Mouse (Mus musculus) intestine, embryonic 16.5 days (tissue): ENCODE results near the gene Sox6. TPM values are rescaled to one million over a fixed set of nuclear protein-coding genes. Genes with fewer than 3 reads are reported as not detected.

Source experiments
- ATAC-seq: fragments of 200-750 bp; cut with Nextera tagmentation; 2 replicates; pipeline ENCODE4 v1.8.0; 2017; ENCODE audit warnings: moderate TSS enrichment, moderate library complexity
- H3K27ac ChIP-seq: fragments of 300-500 bp; sonication (generic); 2 replicates; pipeline ENCODE4 v1.5.1; 2014; ENCODE audit warnings: mild to moderate bottlenecking, low read length
- H3K27me3 ChIP-seq: fragments of 300-500 bp; sonication (generic); replicated peaks from 2 replicates; pipeline ENCODE4 v1.6.1; 2014; ENCODE audit warnings: low read length, control low read depth, mixed read lengths; ENCODE audit not compliant: control insufficient read depth, insufficient read depth
- H3K36me3 ChIP-seq: fragments of 300-500 bp; sonication (generic); 2 replicates; pipeline ENCODE4 v1.6.1; 2014; ENCODE audit warnings: low read length, control low read depth; ENCODE audit not compliant: control insufficient read depth, insufficient read depth
- H3K4me1 ChIP-seq: fragments of 300-500 bp; sonication (generic); 2 replicates; pipeline ENCODE4 v1.6.1; 2014; ENCODE audit warnings: low read length, control low read depth, mixed read lengths; ENCODE audit not compliant: control insufficient read depth, insufficient read depth
- H3K4me2 ChIP-seq: fragments of 300-500 bp; sonication (generic); 2 replicates; pipeline ENCODE4 v1.6.1; 2014; ENCODE audit warnings: low read depth, low read length, control low read depth
- H3K4me3 ChIP-seq: fragments of 300-500 bp; sonication (generic); 2 replicates; pipeline ENCODE4 v1.5.1; 2014; ENCODE audit warnings: mild to moderate bottlenecking, low read length
- H3K9ac ChIP-seq: fragments of 300-500 bp; sonication (generic); 2 replicates; pipeline ENCODE4 v1.6.1; 2014; ENCODE audit warnings: low read depth, low read length
- H3K9me3 ChIP-seq: fragments of 300-500 bp; sonication (generic); 2 replicates; pipeline ENCODE4 v1.6.1; 2016; ENCODE audit warnings: low read length, control low read depth; ENCODE audit not compliant: control insufficient read depth
- WGBS: fragments of 180-500 bp; shearing (Covaris S2); extraction: QIAGEN DNeasy Blood & Tissue Kit; methylation state at CpG from one replicate; pipeline ENCODE4 v1.1.7; 2014; 5-methylcytosine and 5-hydroxymethylcytosine counted together
- polyA plus RNA-seq: library from polyadenylated mRNA; unstranded; fragments of >200 nt; fragmentation: Nextera tagmentation; extraction: Ambion mirVana; gene quantifications from 2 replicates; pipeline ENCODE4 v1.2.1, GENCODE M21; 2015

Sox6 gene
- polyA plus RNA-seq, 1 experiment from 2014 or later: 25.3 TPM

DNA sequence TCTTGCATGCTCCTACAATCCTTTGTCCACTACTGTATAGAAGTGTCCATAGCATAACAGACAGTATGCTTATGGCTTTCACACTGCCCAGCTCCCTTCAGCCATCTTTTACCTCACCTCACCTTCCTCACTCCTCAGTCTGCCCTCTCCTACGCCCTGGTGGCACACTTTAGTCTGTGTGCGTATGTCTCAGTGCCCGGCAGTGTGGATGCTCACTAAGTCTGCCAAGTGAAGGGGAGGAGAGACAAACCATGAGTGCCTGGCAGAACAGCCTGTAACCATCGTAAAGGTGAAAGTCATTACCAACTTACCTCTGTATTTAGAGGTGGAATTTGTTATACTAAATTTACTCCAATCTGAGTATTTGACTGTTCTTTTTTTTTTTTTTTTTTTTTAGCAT, 35.9 kb downstream of the Sox6 start:
- ATAC-seq: no peak
- WGBS: 84% methylated on average over 4 of the region's 4 CpGs
- H3K27me3 ChIP-seq: no peaks in the 10 kb centered on the region
- H3K9ac ChIP-seq: no peak overlapping the region
- H3K9me3 ChIP-seq: no peaks in the 10 kb centered on the region
- H3K4me1 ChIP-seq: no peaks in the 10 kb centered on the region
- no peak overlapping the region for H3K4me2 ChIP-seq
- H3K4me3 ChIP-seq: no peak overlapping the region
- H3K36me3 ChIP-seq: no peaks in the 10 kb centered on the region
- H3K27ac ChIP-seq: no peak overlapping the region

DNA sequence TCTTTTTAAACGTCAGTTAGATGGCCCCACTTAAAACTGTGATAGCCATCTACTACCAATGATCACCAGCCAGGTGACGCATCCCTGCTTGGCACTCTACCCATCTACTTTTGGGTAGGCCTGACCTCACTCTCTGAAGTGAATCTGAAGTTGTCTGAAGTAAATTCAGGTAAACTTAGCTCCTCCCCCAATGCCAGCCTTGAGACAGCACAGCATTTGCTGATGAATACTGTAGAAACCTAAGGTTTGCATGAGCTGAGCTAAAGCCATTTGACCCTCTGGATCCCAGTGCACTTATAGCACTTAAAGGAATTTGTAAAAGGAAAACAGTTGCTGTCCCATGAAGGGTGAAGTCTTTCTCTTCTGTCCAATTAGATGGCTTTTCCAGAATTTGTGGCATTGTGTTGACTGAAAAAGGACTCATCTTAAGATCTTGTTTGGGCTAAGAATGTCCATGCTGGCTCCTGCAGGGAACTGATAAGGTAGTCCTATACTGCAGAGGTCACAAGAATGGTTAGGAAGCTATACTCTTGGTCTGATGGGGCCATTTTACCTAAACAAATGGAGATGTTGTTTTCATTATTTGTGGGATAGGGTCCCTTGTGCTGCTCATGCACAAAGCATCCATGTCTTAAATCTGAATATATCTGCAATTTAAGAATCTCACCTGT, 50.4 kb downstream of the Sox6 start:
- Histone ChIP-seq H3K27me3 (no peaks in the 10 kb centered on the region), H3K36me3 (no peaks in the 10 kb centered on the region), H3K4me2 (no peak overlapping the region), H3K4me1 (no peaks in the 10 kb centered on the region), H3K9me3 (no peaks in the 10 kb centered on the region), H3K9ac (no peak overlapping the region), H3K4me3 (no peak overlapping the region), H3K27ac (no peak overlapping the region)
- WGBS: 91% methylated on average over 2 of the region's 2 CpGs
- ATAC-seq: no peak

DNA sequence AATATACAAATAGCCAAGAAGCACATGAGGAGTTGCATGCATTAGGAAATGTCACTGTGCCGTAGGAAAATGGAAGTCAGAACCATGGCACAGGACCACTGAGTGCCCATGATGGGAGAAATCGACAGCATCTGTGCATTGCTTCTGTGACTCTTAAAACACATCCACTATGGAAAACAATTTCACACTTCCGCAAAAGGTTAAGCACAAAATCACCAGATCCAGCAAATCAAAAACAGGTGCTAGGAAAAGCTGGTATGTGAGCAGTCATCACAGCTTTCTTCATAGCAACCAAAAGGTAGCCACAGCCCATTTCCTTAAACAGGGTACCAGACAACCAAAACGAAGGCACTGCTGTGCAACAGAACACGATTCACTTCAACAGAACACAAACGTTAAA, 52.9 kb downstream of the Sox6 start:
- Histone ChIP-seq H3K4me1 (no peaks in the 10 kb centered on the region), H3K9me3 (no peaks in the 10 kb centered on the region), H3K36me3 (no peaks in the 10 kb centered on the region), H3K27ac (no peak overlapping the region), H3K9ac (no peak overlapping the region), H3K4me3 (no peak overlapping the region), H3K27me3 (no peaks in the 10 kb centered on the region), H3K4me2 (no peak overlapping the region)
- no peak for ATAC-seq
- 81% methylated on average over 6 of the region's 6 CpGs for WGBS

DNA sequence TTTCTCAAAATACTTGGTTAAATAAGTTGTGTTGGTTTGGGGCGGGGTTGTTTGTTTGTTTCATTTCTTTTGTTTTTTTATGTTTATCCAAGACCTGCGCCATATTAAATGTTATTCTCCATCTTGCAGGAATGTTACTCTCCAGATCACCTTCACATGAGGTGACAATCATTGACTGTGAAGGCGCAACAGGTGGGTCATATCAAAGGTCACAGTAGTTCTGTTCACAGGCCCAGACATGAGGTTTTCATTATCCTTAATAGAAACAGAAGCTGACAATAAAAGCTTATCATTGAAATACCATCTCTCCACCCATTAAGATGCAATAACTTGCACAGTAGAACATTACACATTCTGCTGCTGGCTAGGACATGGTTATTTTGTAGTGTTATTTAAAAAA, 54.5 kb downstream of the Sox6 start:
- no peak for ATAC-seq
- Histone ChIP-seq H3K4me2 (no peak overlapping the region), H3K27me3 (no peaks in the 10 kb centered on the region), H3K27ac (no peak overlapping the region), H3K36me3 (no peaks in the 10 kb centered on the region), H3K4me1 (no peaks in the 10 kb centered on the region), H3K9me3 (no peaks in the 10 kb centered on the region), H3K4me3 (no peak overlapping the region), H3K9ac (no peak overlapping the region)
- 92% methylated on average over 3 of the region's 3 CpGs for WGBS

DNA sequence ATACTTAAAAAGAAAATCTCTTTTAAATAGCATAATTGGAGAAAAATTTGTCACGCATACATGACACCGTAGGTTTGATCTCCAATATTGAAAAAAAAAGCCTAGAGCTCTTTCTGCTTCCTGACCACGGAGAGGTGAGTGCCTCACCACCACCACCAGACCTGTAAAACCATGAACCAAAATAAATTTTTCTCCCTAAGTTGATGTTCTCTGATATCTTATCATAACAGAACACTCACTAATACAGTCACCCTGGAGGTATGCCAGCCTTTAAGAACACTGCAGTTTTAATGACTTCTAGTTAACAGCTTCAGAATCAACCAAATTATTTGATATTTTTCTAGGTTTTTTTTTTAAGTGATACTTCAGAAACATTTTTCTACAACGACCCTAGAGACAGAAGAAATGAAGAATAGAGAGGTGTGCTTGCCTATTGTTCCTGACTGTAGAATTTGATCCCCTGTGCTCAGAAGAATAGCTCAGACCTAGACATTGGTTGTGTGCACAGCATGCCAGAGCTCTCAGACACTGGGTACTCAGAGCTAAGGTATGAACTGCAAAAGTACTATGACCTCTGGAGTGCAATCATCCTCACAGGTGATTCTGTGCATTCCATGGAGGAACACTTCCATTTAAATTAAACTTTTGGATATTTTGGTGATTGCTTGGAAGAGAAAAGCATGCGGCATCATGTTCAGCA, 58.6 kb downstream of the Sox6 start:
- Histone ChIP-seq H3K4me2 (no peak overlapping the region), H3K27ac (no peak overlapping the region)
- ATAC-seq: no peak

DNA sequence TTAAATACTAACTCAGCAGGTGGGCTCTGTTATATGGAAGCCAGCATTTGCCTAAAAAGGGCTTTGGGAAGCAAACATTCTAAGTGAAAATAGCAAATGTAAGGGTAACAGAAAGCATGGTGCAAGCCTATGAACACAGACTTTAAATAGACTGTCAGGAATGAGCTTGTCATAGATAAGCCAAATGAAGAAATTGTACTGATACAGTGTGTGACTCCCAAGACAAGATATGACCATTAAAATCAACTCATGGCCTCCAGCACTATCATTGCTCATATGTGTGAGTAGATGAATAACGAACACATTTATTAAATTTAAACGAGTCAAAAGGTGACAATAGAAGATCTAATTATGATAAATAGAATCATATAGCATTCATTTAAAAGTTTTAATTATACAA, 64.1 kb downstream of the Sox6 start:
- Histone ChIP-seq H3K27ac (no peak overlapping the region), H3K9me3 (no peaks in the 10 kb centered on the region), H3K36me3 (no peaks in the 10 kb centered on the region), H3K4me3 (no peak overlapping the region), H3K4me1 (no peaks in the 10 kb centered on the region), H3K27me3 (no peaks in the 10 kb centered on the region), H3K4me2 (no peak overlapping the region), H3K9ac (no peak overlapping the region)
- no peak for ATAC-seq
- 85% methylated on average over 2 of the region's 2 CpGs for WGBS

More for the DNA sequence above, 58.6 kb downstream of the Sox6 start:
- Histone ChIP-seq H3K36me3 (no peaks in the 10 kb centered on the region), H3K4me1 (no peaks in the 10 kb centered on the region), H3K9ac (no peak overlapping the region), H3K27me3 (no peaks in the 10 kb centered on the region), H3K4me3 (no peak overlapping the region), H3K9me3 (no peaks in the 10 kb centered on the region)
- 82% methylated on average over 5 of the region's 5 CpGs for WGBS

DNA sequence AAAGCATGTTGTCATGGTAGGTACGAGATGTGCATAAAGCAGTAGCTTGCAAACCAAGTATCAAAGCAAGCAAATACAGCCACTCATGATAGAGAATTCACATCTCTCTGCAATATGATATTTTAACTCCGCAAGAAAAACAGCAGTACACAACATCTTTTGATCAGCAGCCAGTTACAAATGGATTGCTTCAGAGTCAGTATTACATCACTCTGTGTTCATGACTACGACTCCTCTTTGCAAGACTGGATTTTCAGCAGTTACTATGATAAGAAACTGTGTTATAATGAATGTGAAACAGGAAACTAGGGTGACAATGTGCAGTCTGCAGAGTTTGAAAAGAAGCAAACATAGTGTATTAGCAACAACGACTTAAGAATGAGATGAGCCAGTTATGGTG, 71.4 kb downstream of the Sox6 start:
- Histone ChIP-seq H3K27me3 (no peaks in the 10 kb centered on the region), H3K36me3 (no peaks in the 10 kb centered on the region), H3K4me1 (no peaks in the 10 kb centered on the region), H3K4me3 (no peak overlapping the region), H3K9ac (no peak overlapping the region), H3K27ac (no peak overlapping the region), H3K9me3 (no peaks in the 10 kb centered on the region), H3K4me2 (no peak overlapping the region)
- 71% methylated on average over 4 of the region's 4 CpGs for WGBS
- no peak for ATAC-seq

DNA sequence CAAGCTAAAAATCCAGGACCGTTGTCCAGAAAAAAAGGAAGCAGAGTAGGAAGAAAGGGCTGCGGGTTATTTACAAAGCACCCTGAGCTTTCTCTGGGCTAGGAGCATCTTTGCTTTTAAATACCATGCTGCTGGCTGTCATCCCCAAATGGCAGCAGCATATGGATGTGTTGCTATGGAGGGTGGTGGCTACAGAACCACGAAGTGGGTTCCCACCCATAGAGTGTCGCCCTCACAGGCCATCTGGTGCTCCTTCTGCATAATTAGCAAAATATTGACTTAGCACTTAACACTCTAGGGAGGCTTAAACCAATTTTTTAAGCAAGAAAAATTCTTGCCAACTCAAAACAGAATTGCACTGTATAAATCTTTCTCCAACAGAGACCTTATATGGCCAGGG, 72.4 kb downstream of the Sox6 start:
- H3K9ac ChIP-seq: no peak overlapping the region
- WGBS: 52% methylated on average over 4 of the region's 4 CpGs
- no peak for ATAC-seq

DNA sequence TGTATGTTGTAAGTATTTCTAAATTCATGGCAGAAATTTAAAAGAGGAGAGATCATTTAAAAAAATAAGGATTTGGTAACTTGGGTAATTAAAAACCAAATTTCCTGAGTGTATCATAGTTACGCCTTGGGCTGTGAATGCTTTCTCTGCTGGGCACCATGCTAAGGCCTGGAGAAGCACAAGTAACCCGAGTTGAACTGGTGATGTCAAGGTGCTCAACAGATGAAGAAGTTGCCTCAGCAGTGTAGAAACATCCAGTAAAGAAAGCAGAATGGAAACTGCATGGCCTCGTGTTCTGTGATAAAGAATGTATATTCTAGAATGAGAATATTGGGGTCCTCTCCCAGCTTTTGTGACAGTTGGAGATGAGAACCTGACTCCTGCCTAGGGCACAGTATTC, 85.5 kb downstream of the Sox6 start:
- H3K9me3 ChIP-seq: no peaks in the 10 kb centered on the region
- no peak overlapping the region for H3K27ac ChIP-seq
- H3K27me3 ChIP-seq: no peaks in the 10 kb centered on the region
- H3K4me2 ChIP-seq: no peak overlapping the region
- 80% methylated on average over 3 of the region's 3 CpGs for WGBS
- no peaks in the 10 kb centered on the region for H3K4me1 ChIP-seq
- no peak overlapping the region for H3K4me3 ChIP-seq
- ATAC-seq: no peak
- no peaks in the 10 kb centered on the region for H3K36me3 ChIP-seq
- H3K9ac ChIP-seq: no peak overlapping the region

More for the DNA sequence above, 72.4 kb downstream of the Sox6 start:
- Histone ChIP-seq H3K4me2 (no peak overlapping the region), H3K4me1 (no peaks in the 10 kb centered on the region), H3K9me3 (no peaks in the 10 kb centered on the region), H3K36me3 (no peaks in the 10 kb centered on the region), H3K4me3 (no peak overlapping the region), H3K27me3 (no peaks in the 10 kb centered on the region), H3K27ac (no peak overlapping the region)

DNA sequence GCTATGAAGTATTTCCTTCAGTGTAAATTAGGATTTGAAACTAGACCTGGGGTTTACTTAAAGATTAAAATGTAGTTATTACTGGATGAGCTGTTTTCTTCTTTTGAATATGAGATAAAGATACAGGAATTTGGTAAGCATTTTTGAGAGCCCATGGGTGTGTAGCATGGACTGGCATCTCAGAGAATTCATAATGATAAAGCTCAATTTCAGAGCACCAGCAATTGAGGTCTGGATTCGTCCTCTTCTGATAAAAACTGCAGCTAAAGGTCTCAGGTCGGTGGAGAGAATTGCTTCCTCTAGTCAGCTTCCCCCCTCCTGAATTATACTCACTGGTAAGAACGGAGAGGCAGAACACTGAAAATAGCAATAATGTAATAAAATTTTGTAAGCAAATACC, 86.4 kb downstream of the Sox6 start:
- H3K9ac ChIP-seq: no peak overlapping the region
- 34% methylated on average over 3 of the region's 3 CpGs for WGBS

More for the DNA sequence above, 86.4 kb downstream of the Sox6 start:
- no peak overlapping the region for H3K27ac ChIP-seq
- H3K36me3 ChIP-seq: no peaks in the 10 kb centered on the region
- no peak overlapping the region for H3K4me2 ChIP-seq
- ATAC-seq: no peak
- H3K27me3 ChIP-seq: no peaks in the 10 kb centered on the region
- H3K4me1 ChIP-seq: no peaks in the 10 kb centered on the region
- no peak overlapping the region for H3K4me3 ChIP-seq
- no peaks in the 10 kb centered on the region for H3K9me3 ChIP-seq
